Mouse (Mus musculus) embryonic facial prominence, embryonic 11.5 days (tissue): Measurements from ENCODE around the gene Polr3f. TPM values are rescaled to one million over a fixed set of nuclear protein-coding genes. Genes with fewer than 3 reads are reported as not detected.

ENCODE experiments used
- ATAC-seq: fragments of 200-750 bp; cut with Nextera tagmentation; replicated peaks from 2 replicates; pipeline ENCODE4 v1.8.0; 2017; ENCODE audit warnings: low read depth; ENCODE audit not compliant: insufficient number of reproducible peaks, low FRiP score, low TSS enrichment
- DNase-seq: peaks from one replicate; pipeline ENCODE4 v3.0.0-alpha.2; 2015; ENCODE audit warnings: low spot score
- H3K27ac ChIP-seq: fragments of 300-500 bp; sonication (generic); replicated peaks from 2 replicates; pipeline ENCODE4 v1.5.1; 2014; ENCODE audit warnings: mild to moderate bottlenecking, low read depth, low read length, control low read depth
- H3K27me3 ChIP-seq: fragments of 300-500 bp; sonication (generic); 2 replicates; pipeline ENCODE4 v1.6.1; 2014; ENCODE audit warnings: mild to moderate bottlenecking, low read length, moderate library complexity, mixed read lengths; ENCODE audit not compliant: control insufficient read depth, insufficient read depth
- H3K36me3 ChIP-seq: fragments of 300-500 bp; sonication (generic); replicated peaks from 2 replicates; pipeline ENCODE4 v1.6.1; 2014; ENCODE audit warnings: low read depth, mild to moderate bottlenecking, low read length, moderate library complexity, mixed read lengths; ENCODE audit not compliant: control insufficient read depth, insufficient read depth
- H3K4me1 ChIP-seq: fragments of 300-500 bp; sonication (generic); 2 replicates; pipeline ENCODE4 v1.6.1; 2014; ENCODE audit warnings: low read length, mixed read lengths; ENCODE audit not compliant: control insufficient read depth, insufficient read depth
- H3K4me2 ChIP-seq: fragments of 300-500 bp; sonication (generic); 2 replicates; pipeline ENCODE4 v1.6.1; 2014; ENCODE audit warnings: low read depth, mild to moderate bottlenecking, control low read depth, low read length, moderate library complexity
- H3K4me3 ChIP-seq: fragments of 300-500 bp; sonication (generic); 2 replicates; pipeline ENCODE4 v1.5.1; 2014; ENCODE audit warnings: low read depth, low read length, control low read depth
- H3K9ac ChIP-seq: fragments of 300-500 bp; sonication (generic); replicated peaks from 2 replicates; pipeline ENCODE4 v1.6.1; 2014; ENCODE audit warnings: mild to moderate bottlenecking, control low read depth, low read length
- H3K9me3 ChIP-seq: fragments of 300-500 bp; sonication (generic); replicated peaks from 2 replicates; pipeline ENCODE4 v1.6.1; 2016; ENCODE audit warnings: mild to moderate bottlenecking, low read length, inconsistent platforms, mixed read lengths; ENCODE audit not compliant: control insufficient read depth
- WGBS: fragments of 180-500 bp; shearing (Covaris S2); extraction: QIAGEN DNeasy Blood & Tissue Kit; methylation state at CpG from one replicate; pipeline ENCODE4 v1.1.7; 2014; 5-methylcytosine and 5-hydroxymethylcytosine counted together
- polyA plus RNA-seq: library from polyadenylated mRNA; unstranded; fragments of >200 nt; fragmentation: Nextera tagmentation; extraction: Ambion mirVana; gene quantifications from 2 replicates; pipeline ENCODE4 v1.2.1, GENCODE M21; 2014

Gene Polr3f
- polyA plus RNA-seq, 1 experiment from 2014 or later: 28.0 TPM

DNA sequence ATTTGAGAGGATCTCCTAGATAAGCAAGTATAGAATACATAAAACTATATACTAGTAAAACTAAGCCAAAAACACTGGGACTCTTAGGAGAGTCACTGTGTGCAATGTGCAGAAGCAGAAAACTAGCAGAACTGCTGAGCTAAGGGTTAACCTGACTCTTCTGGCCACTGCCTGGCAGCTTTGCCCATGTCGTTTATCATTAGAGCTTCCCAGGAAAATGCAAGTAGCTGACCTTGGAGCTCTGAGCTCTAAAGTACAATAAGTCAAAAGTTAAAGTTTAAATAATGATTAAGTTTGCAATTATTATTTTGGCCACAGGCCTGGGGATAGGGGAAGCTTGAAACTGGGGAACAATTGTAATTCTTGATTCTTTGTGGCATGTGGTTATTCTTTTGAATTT is 18.0 kb downstream of the Polr3f start:
- 61% methylated on average over 1 of the region's 1 CpGs for WGBS
- no peak for ATAC-seq
- DNase-seq: no peak
- H3K36me3 ChIP-seq: no peaks in the 10 kb centered on the region
- no peaks in the 10 kb centered on the region for H3K9me3 ChIP-seq
- no peak overlapping the region for H3K4me3 ChIP-seq
- H3K9ac ChIP-seq: no peak overlapping the region
- no peak overlapping the region for H3K4me2 ChIP-seq
- no peaks in the 10 kb centered on the region for H3K27me3 ChIP-seq
- no peak overlapping the region for H3K27ac ChIP-seq
- H3K4me1 ChIP-seq: no peaks in the 10 kb centered on the region

DNA sequence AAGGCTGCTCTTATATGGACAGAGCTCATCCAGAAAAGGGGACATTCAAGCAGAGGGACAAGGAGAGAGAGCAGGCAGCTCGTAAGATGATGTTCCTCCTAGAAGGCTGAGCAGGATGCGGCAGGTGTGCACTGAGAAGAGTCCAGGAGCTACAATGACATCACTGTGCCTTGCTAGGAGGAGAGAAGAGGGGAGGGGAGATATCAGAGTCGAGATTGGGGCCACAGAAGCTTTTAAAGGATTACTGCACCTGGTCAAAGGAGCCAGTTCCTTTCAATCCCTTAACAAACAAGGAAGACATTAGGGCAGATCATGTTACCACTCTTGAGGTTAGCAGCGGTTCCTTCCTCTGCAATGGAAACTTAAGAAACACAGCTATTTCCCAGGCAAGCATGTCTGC is 20.0 kb downstream of the Polr3f start:
- H3K27me3 ChIP-seq: no peaks in the 10 kb centered on the region
- DNase-seq (no peak), ATAC-seq (no peak)
- H3K4me1 ChIP-seq: no peaks in the 10 kb centered on the region
- H3K9me3 ChIP-seq: no peaks in the 10 kb centered on the region
- H3K9ac ChIP-seq: no peak overlapping the region
- no peak overlapping the region for H3K4me2 ChIP-seq
- H3K36me3 ChIP-seq: no peaks in the 10 kb centered on the region
- H3K4me3 ChIP-seq: no peak overlapping the region
- 70% methylated on average over 4 of the region's 4 CpGs for WGBS
- no peak overlapping the region for H3K27ac ChIP-seq

DNA sequence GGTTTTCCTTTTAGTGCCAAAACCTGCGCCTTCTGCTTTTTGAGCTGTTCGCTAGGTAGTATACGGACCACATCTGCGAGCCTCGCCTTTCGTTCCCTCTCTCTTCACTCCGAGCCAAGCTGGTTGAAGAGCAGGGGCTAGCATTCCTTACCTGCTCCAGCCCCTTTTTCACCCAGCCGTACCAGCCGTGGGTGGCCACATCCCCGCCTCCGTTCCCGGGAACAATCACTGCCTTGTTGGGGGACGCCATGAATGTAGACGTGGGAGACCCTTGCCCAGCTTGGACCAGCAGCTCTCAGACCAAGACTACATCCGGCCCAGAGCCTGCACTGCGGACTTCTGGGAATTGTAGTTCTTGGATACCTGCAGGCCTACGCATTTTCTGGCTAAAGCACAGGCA is 23.0 kb downstream of the Polr3f start, which contains the start of gene Rbbp9:
Rbbp9 (minus strand) TSS at position 341 of the 400 bp plus-strand sequence.
- H3K9ac ChIP-seq: peak within 1 kb of the TSS; percentile 78
- no peaks in the 10 kb centered on the region for H3K27me3 ChIP-seq
- ATAC-seq (peak; percentile 96), DNase-seq (peak; percentile 93)
- WGBS: under 1% methylated on average over 17 of the region's 17 CpGs
- peak within 1 kb of the TSS; percentile 67 for H3K4me3 ChIP-seq
- no peaks in the 10 kb centered on the region for H3K9me3 ChIP-seq
- H3K4me2 ChIP-seq: peak within 1 kb of the TSS; percentile 39
- H3K27ac ChIP-seq: no peak within 1 kb of the TSS
- no peaks in the 10 kb centered on the region for H3K36me3 ChIP-seq
- H3K4me1 ChIP-seq: no peaks in the 10 kb centered on the region

DNA sequence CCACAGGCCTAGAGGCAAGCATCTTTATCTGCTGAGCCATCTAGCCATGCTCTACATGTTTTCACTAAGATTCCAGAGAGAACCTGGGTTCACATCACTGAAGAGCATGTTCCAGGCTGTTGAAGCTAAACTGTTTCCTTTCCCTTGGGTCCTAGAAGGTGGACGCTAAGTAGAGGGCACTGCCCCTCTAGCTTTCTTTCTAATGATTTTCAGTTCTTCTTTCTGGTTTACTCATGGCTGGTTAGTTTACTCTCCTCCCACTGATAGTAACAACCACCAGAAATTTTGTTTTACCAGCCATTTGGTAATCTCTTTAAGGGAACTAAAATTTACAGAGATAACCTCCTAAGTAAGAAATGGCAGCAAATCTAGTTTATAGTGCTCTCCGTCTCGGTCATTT is 26.4 kb downstream of the Polr3f start:
- WGBS: 89% methylated on average over 3 of the region's 3 CpGs
- no peaks in the 10 kb centered on the region for H3K27me3 ChIP-seq
- H3K4me1 ChIP-seq: peaks cover 3% of the 10 kb centered on the region; the same call in 1 of the 2 replicates
- no peak overlapping the region for H3K4me2 ChIP-seq
- H3K9me3 ChIP-seq: no peaks in the 10 kb centered on the region
- no peak overlapping the region for H3K27ac ChIP-seq
- ATAC-seq: no peak
- H3K9ac ChIP-seq: no peak overlapping the region
- H3K4me3 ChIP-seq: no peak overlapping the region
- H3K36me3 ChIP-seq: no peaks in the 10 kb centered on the region
- DNase-seq: no peak

DNA sequence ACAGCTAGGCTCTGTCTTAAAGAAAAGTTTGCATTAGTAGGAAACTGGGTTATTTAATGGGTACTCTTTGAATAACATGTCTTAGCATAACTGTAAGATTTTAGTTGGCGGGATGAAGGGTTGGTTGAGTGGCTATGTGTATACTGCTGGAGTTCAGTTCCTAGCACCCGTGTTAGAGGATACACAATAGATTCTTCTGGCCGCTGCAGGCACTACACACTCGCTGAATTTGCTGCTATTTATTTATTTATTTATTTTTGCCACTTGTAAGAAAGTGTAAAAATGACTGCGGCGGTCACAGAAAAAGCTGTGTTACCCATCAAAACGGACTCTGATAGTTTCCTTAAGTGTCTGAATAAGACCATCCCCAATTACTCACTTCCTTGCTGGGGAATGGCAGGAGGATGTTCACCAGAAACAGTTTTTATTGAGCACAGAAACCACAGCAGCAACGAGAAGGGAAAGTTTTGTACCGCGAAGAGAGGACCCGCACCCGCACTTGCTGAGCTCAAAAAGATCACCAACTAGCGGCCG is 27.8 kb downstream of the Polr3f start:
- Histone ChIP-seq H3K36me3 (no peaks in the 10 kb centered on the region), H3K9ac (peak overlapping the region; percentile 77), H3K27me3 (no peaks in the 10 kb centered on the region), H3K9me3 (no peaks in the 10 kb centered on the region), H3K4me3 (peak overlapping the region; percentile 75), H3K4me2 (peak overlapping the region; percentile 61), H3K4me1 (peaks cover 3% of the 10 kb centered on the region; the same call in 1 of the 2 replicates), H3K27ac (peak overlapping the region; percentile 78)
- 3% methylated on average over 14 of the region's 14 CpGs for WGBS
- DNase-seq (peak; percentile 41), ATAC-seq (0 out of 2 replicates have a peak, but pooled peaks have one; percentile 1)

DNA sequence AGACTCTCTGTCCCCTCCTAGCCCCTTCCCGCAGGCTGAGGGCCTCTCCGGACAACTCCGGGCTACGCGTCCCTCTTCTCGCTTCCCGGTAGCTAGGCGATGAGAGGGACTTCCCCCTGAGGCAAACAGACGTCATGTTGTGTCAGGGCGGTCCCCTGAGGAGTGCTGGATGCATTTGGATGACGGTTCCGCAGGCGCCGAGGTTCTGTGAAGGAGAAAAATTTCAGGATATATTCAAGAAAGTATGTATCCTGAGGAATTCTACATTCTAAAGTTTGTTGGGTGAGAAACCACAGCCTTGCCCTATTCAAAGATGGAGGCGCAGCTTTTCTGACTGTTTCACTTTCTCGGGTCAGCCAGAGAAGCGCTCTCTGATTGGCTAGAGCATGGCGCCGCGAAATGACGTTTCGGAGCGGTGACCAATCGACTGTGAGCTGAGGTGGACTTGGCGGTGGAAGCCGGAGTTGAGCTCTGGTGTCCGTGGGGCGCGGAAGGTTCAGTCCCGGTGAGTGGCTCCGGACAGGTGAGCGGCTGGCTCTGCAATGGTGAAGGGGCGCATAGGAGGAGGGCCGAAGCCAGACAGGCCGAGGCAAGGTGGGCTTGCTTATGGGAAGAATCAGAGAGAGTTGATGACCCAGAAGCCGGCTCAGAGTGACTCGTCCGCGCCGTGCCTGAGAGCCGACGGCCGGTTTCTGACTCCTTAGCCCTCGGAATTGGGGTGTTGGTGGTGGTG is 28.5 kb downstream of the Polr3f start, which contains the start of gene Sec23b:
Sec23b (plus strand) TSS at position 410 of the 733 bp plus-strand sequence.
- Histone ChIP-seq H3K9ac (peak within 1 kb of the TSS; percentile 77), H3K4me1 (peaks cover 3% of the 10 kb centered on the region; the same call in 1 of the 2 replicates), H3K9me3 (no peaks in the 10 kb centered on the region), H3K4me3 (peak within 1 kb of the TSS; percentile 75), H3K27me3 (no peaks in the 10 kb centered on the region), H3K36me3 (no peaks in the 10 kb centered on the region), H3K27ac (peak within 1 kb of the TSS; percentile 78), H3K4me2 (peak within 1 kb of the TSS; percentile 61)
- WGBS: under 1% methylated on average over 44 of the region's 44 CpGs
- peak; percentile 96 for ATAC-seq
- DNase-seq: peak; percentile 96

DNA sequence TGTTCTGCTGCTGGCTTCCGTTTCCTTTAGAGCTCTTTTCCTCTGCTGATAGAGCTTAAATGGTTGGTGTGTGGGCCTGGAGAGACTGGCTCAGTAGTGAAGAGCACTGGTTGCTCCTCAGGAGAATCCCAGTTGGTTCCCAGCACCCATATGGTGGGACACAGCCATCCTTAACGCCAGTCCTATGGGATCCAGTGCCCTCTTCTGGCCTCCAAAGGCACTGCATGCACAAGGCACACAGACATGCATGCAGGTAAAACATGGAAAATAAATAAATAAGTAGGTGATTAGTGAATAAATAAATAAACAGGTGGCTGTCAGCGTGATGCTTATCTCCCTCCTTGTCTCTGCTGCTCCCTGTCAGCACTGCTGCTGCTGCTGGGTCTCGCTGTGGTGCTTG is 61.2 kb downstream of the Polr3f start:
- Histone ChIP-seq H3K9me3 (no peaks in the 10 kb centered on the region), H3K27me3 (no peaks in the 10 kb centered on the region), H3K4me2 (no peak overlapping the region), H3K9ac (no peak overlapping the region), H3K36me3 (peaks cover 17% of the 10 kb centered on the region), H3K4me3 (no peak overlapping the region), H3K27ac (no peak overlapping the region), H3K4me1 (no peaks in the 10 kb centered on the region)
- no peak for DNase-seq
- 80% methylated on average over 4 of the region's 4 CpGs for WGBS
- no peak for ATAC-seq
